Mouse (Mus musculus) limb, embryonic 15.5 days (tissue): Measurements from ENCODE around the gene Adpgk. TPM values are rescaled to one million over a fixed set of nuclear protein-coding genes. Genes with fewer than 3 reads are reported as not detected.

ENCODE experiments used
- ATAC-seq: fragments of 200-750 bp; cut with Nextera tagmentation; 2 replicates; pipeline ENCODE4 v1.8.0; 2017; ENCODE audit warnings: low read depth, moderate TSS enrichment; ENCODE audit not compliant: insufficient number of reproducible peaks, low FRiP score, low TSS enrichment
- H3K27ac ChIP-seq: fragments of 300-500 bp; sonication (generic); 2 replicates; pipeline ENCODE4 v1.5.1; 2015; ENCODE audit warnings: moderate library complexity, mild to moderate bottlenecking, inconsistent platforms
- H3K27me3 ChIP-seq: fragments of 300-500 bp; sonication (generic); 2 replicates; pipeline ENCODE4 v1.6.1; 2015; ENCODE audit warnings: inconsistent platforms
- H3K36me3 ChIP-seq: fragments of 300-500 bp; sonication (generic); 2 replicates; pipeline ENCODE4 v1.6.1; 2015; ENCODE audit warnings: inconsistent platforms
- H3K4me1 ChIP-seq: fragments of 300-500 bp; sonication (generic); 2 replicates; pipeline ENCODE4 v1.6.1; 2015; ENCODE audit warnings: inconsistent platforms
- H3K4me2 ChIP-seq: fragments of 300-500 bp; sonication (generic); 2 replicates; pipeline ENCODE4 v1.6.1; 2015; ENCODE audit warnings: mild to moderate bottlenecking, inconsistent platforms
- H3K4me3 ChIP-seq: fragments of 300-500 bp; sonication (generic); 2 replicates; pipeline ENCODE4 v1.5.1; 2015; ENCODE audit warnings: mild to moderate bottlenecking, inconsistent platforms
- H3K9ac ChIP-seq: fragments of 300-500 bp; sonication (generic); 2 replicates; pipeline ENCODE4 v1.6.1; 2015; ENCODE audit warnings: inconsistent platforms
- H3K9me3 ChIP-seq: fragments of 300-500 bp; sonication (generic); 2 replicates; pipeline ENCODE4 v1.6.1; 2016; ENCODE audit warnings: inconsistent platforms
- WGBS: fragments of 180-500 bp; shearing (Covaris S2); methylation state at CpG from one replicate; pipeline ENCODE4 v1.1.7; 2015; 5-methylcytosine and 5-hydroxymethylcytosine counted together
- polyA plus RNA-seq: library from polyadenylated mRNA; unstranded; fragments of >200 nt; fragmentation: Nextera tagmentation; extraction: Ambion mirVana; gene quantifications from 2 replicates; pipeline ENCODE4 v1.2.1, GENCODE M21; 2015

Gene Adpgk
- polyA plus RNA-seq, 1 experiment from 2014 or later = 44.3 TPM

- H3K27ac ChIP-seq = no peak overlapping the region
- H3K9me3 ChIP-seq = no peaks in the 10 kb centered on the region
- no peaks in the 10 kb centered on the region for H3K27me3 ChIP-seq
- no peak overlapping the region for H3K4me3 ChIP-seq
- no peaks in the 10 kb centered on the region for H3K36me3 ChIP-seq
- H3K4me2 ChIP-seq = no peak overlapping the region
- no peak overlapping the region for H3K9ac ChIP-seq
- no peak for ATAC-seq
- 0 out of 2 replicates have a peak, but pooled peaks cover 6% of the 10 kb centered on the region for H3K4me1 ChIP-seq
Observed at GRCm38 (mm10) chr9:59273199-59273598, 18.2 kb upstream of the Adpgk start.

GRCm38 (mm10) chr9:59274846-59275455 lies 16.4 kb upstream of the Adpgk start:
- WGBS = 86% methylated on average over 19 of the region's 19 CpGs
- Histone ChIP-seq H3K27ac (no peak overlapping the region), H3K4me2 (no peak overlapping the region), H3K36me3 (no peaks in the 10 kb centered on the region), H3K4me1 (0 out of 2 replicates have a peak, but pooled peaks cover under 1% of the 10 kb centered on the region), H3K4me3 (no peak overlapping the region), H3K9ac (no peak overlapping the region), H3K27me3 (no peaks in the 10 kb centered on the region), H3K9me3 (no peaks in the 10 kb centered on the region)
- ATAC-seq = no peak

- WGBS = 93% methylated on average over 2 of the region's 2 CpGs
- ATAC-seq = no peak
- no peaks in the 10 kb centered on the region for H3K36me3 ChIP-seq
- H3K27ac ChIP-seq = no peak overlapping the region
- H3K9me3 ChIP-seq = no peaks in the 10 kb centered on the region
- no peak overlapping the region for H3K4me3 ChIP-seq
- H3K27me3 ChIP-seq = no peaks in the 10 kb centered on the region
- no peak overlapping the region for H3K9ac ChIP-seq
- no peak overlapping the region for H3K4me2 ChIP-seq
- H3K4me1 ChIP-seq = peaks cover 10% of the 10 kb centered on the region
Observed at GRCm38 (mm10) chr9:59278199-59278598, 13.2 kb upstream of the Adpgk start.

GRCm38 (mm10) chr9:59278694-59279093 lies 12.7 kb upstream of the Adpgk start:
- Histone ChIP-seq H3K27ac (no peak overlapping the region), H3K4me3 (no peak overlapping the region), H3K4me1 (peaks cover 10% of the 10 kb centered on the region), H3K36me3 (no peaks in the 10 kb centered on the region), H3K9ac (no peak overlapping the region), H3K27me3 (no peaks in the 10 kb centered on the region), H3K9me3 (no peaks in the 10 kb centered on the region), H3K4me2 (no peak overlapping the region)
- WGBS = 79% methylated on average over 5 of the region's 5 CpGs
- ATAC-seq = no peak

- H3K4me1 ChIP-seq = peaks cover 10% of the 10 kb centered on the region
- no peak overlapping the region for H3K27ac ChIP-seq
- H3K9me3 ChIP-seq = no peaks in the 10 kb centered on the region
- no peaks in the 10 kb centered on the region for H3K36me3 ChIP-seq
- H3K4me3 ChIP-seq = no peak overlapping the region
- no peak overlapping the region for H3K4me2 ChIP-seq
- H3K9ac ChIP-seq = no peak overlapping the region
- no peak for ATAC-seq
- H3K27me3 ChIP-seq = no peaks in the 10 kb centered on the region
- 90% methylated on average over 5 of the region's 5 CpGs for WGBS
Observed at GRCm38 (mm10) chr9:59280888-59281287, 10.5 kb upstream of the Adpgk start.

GRCm38 (mm10) chr9:59281871-59282682 lies 9.3 kb upstream of the Adpgk start:
- Histone ChIP-seq H3K27ac (no peak overlapping the region), H3K4me3 (no peak overlapping the region; the same call in 1 of the 2 replicates), H3K4me2 (0 out of 2 replicates have a peak overlapping the region, but pooled peaks have one; percentile 31), H3K9me3 (no peaks in the 10 kb centered on the region), H3K36me3 (no peaks in the 10 kb centered on the region), H3K4me1 (peaks cover 10% of the 10 kb centered on the region), H3K27me3 (no peaks in the 10 kb centered on the region), H3K9ac (no peak overlapping the region)
- ATAC-seq = no peak
- 34% methylated on average over 25 of the region's 27 CpGs for WGBS

GRCm38 (mm10) chr9:59282683-59282986 lies 8.7 kb upstream of the Adpgk start:
- 50% methylated on average over 7 of the region's 7 CpGs for WGBS
- H3K27ac ChIP-seq = no peak overlapping the region
- H3K9me3 ChIP-seq = no peaks in the 10 kb centered on the region
- H3K4me3 ChIP-seq = no peak overlapping the region; the same call in 1 of the 2 replicates
- peaks cover 10% of the 10 kb centered on the region for H3K4me1 ChIP-seq
- no peak overlapping the region for H3K9ac ChIP-seq
- ATAC-seq = no peak
- no peaks in the 10 kb centered on the region for H3K36me3 ChIP-seq
- H3K27me3 ChIP-seq = no peaks in the 10 kb centered on the region
- H3K4me2 ChIP-seq = 0 out of 2 replicates have a peak overlapping the region, but pooled peaks have one; percentile 31

- no peaks in the 10 kb centered on the region for H3K9me3 ChIP-seq
- H3K4me2 ChIP-seq = no peak overlapping the region
- H3K4me1 ChIP-seq = peaks cover 37% of the 10 kb centered on the region
- no peak overlapping the region for H3K27ac ChIP-seq
- H3K36me3 ChIP-seq = no peaks in the 10 kb centered on the region
- no peaks in the 10 kb centered on the region for H3K27me3 ChIP-seq
- H3K9ac ChIP-seq = no peak overlapping the region
- WGBS = 79% methylated on average over 6 of the region's 6 CpGs
- no peak for ATAC-seq
- no peak overlapping the region for H3K4me3 ChIP-seq
Observed at GRCm38 (mm10) chr9:59285614-59286013, 5.7 kb upstream of the Adpgk start.

- ATAC-seq = no peak
- no peak overlapping the region for H3K9ac ChIP-seq
- 62% methylated on average over 5 of the region's 5 CpGs for WGBS
- H3K4me2 ChIP-seq = no peak overlapping the region
- no peaks in the 10 kb centered on the region for H3K9me3 ChIP-seq
- no peaks in the 10 kb centered on the region for H3K27me3 ChIP-seq
- no peak overlapping the region for H3K4me3 ChIP-seq
- H3K27ac ChIP-seq = peak overlapping the region; percentile 82; the same call in 1 of the 2 replicates
- H3K4me1 ChIP-seq = peaks cover 35% of the 10 kb centered on the region
- no peaks in the 10 kb centered on the region for H3K36me3 ChIP-seq
Observed at GRCm38 (mm10) chr9:59288058-59288457, 3.3 kb upstream of the Adpgk start.

- Histone ChIP-seq H3K4me3 (no peak overlapping the region), H3K9me3 (no peaks in the 10 kb centered on the region), H3K27me3 (no peaks in the 10 kb centered on the region), H3K36me3 (no peaks in the 10 kb centered on the region), H3K4me2 (no peak overlapping the region), H3K27ac (peak overlapping the region; percentile 82), H3K9ac (no peak overlapping the region), H3K4me1 (peaks cover 35% of the 10 kb centered on the region)
- ATAC-seq = no peak
- WGBS = 42% methylated on average over 3 of the region's 3 CpGs
Observed at GRCm38 (mm10) chr9:59288685-59289410, 2.5 kb upstream of the Adpgk start.

- H3K4me2 ChIP-seq = no peak overlapping the region
- no peak overlapping the region for H3K9ac ChIP-seq
- no peak overlapping the region for H3K4me3 ChIP-seq
- no peaks in the 10 kb centered on the region for H3K36me3 ChIP-seq
- 42% methylated on average over 6 of the region's 6 CpGs for WGBS
- no peaks in the 10 kb centered on the region for H3K9me3 ChIP-seq
- peaks cover 35% of the 10 kb centered on the region for H3K4me1 ChIP-seq
- H3K27ac ChIP-seq = peak overlapping the region; percentile 82
- ATAC-seq = no peak
- no peaks in the 10 kb centered on the region for H3K27me3 ChIP-seq
Observed at GRCm38 (mm10) chr9:59289529-59290115, 1.7 kb upstream of the Adpgk start.
